Mouse (Mus musculus) midbrain, embryonic 12.5 days (tissue): ENCODE measurements at regions not wholly inside any gene's neighbourhood (a gene's known extent, or its start where the extent isn't known, plus 50 kb on each side); places are given as distances from the start of the nearest gene placed in this dataset.

Experiments
- ATAC-seq: fragments of 200-750 bp; cut with Nextera tagmentation; 2 replicates; pipeline ENCODE4 v1.8.0; 2017; ENCODE audit warnings: low read depth, moderate TSS enrichment, moderate library complexity; ENCODE audit not compliant: low FRiP score
- H3K27ac ChIP-seq: fragments of 300-500 bp; sonication (generic); replicated peaks from 2 replicates; pipeline ENCODE4 v1.5.1; 2016; ENCODE audit warnings: mild to moderate bottlenecking
- H3K27me3 ChIP-seq: fragments of 300-500 bp; sonication (generic); 2 replicates; pipeline ENCODE4 v1.6.1; 2016; ENCODE audit warnings: mild to moderate bottlenecking
- H3K36me3 ChIP-seq: fragments of 300-500 bp; sonication (generic); 2 replicates; pipeline ENCODE4 v1.6.1; 2016
- H3K4me1 ChIP-seq: fragments of 300-500 bp; sonication (generic); 2 replicates; pipeline ENCODE4 v1.6.1; 2016
- H3K4me2 ChIP-seq: fragments of 300-500 bp; sonication (generic); replicated peaks from 2 replicates; pipeline ENCODE4 v1.6.1; 2016; ENCODE audit warnings: mild to moderate bottlenecking, moderate library complexity
- H3K4me3 ChIP-seq: fragments of 300-500 bp; sonication (generic); 2 replicates; pipeline ENCODE4 v1.5.1; 2016; ENCODE audit warnings: mild to moderate bottlenecking
- H3K9ac ChIP-seq: fragments of 300-500 bp; sonication (generic); replicated peaks from 2 replicates; pipeline ENCODE4 v1.6.1; 2016; ENCODE audit warnings: mild to moderate bottlenecking, moderate library complexity
- H3K9me3 ChIP-seq: fragments of 300-500 bp; sonication (generic); 2 replicates; pipeline ENCODE4 v1.6.1; 2016; ENCODE audit warnings: mild to moderate bottlenecking
- whole genome bisulfite sequencing: fragments of 180-500 bp; shearing (Covaris S2); methylation state at CpG from one replicate; pipeline ENCODE4 v1.1.7; 2016; 5-methylcytosine and 5-hydroxymethylcytosine counted together

- no peaks in the 10 kb centered on the region for H3K4me1 ChIP-seq
- H3K9ac ChIP-seq = no peak overlapping the region
- H3K36me3 ChIP-seq = no peaks in the 10 kb centered on the region
- no peaks in the 10 kb centered on the region for H3K9me3 ChIP-seq
- H3K27ac ChIP-seq = no peak overlapping the region
- H3K4me3 ChIP-seq = no peak overlapping the region
- 92% methylated on average over 2 of the region's 2 CpGs for WGBS
- no peak for ATAC-seq
- H3K4me2 ChIP-seq = no peak overlapping the region
- no peaks in the 10 kb centered on the region for H3K27me3 ChIP-seq
These were observed 1208.5 kb downstream of the Rapgef2 start for GRCm38 (mm10) chr3:78077822-78078221.

GRCm38 (mm10) chr3:78077275-78077674 is 1209.0 kb downstream of the Rapgef2 start:
- no peak overlapping the region for H3K27ac ChIP-seq
- WGBS = 64% methylated on average over 1 of the region's 1 CpGs
- no peaks in the 10 kb centered on the region for H3K36me3 ChIP-seq
- no peaks in the 10 kb centered on the region for H3K9me3 ChIP-seq
- no peaks in the 10 kb centered on the region for H3K27me3 ChIP-seq
- no peak for ATAC-seq
- H3K4me3 ChIP-seq = no peak overlapping the region
- H3K4me1 ChIP-seq = no peaks in the 10 kb centered on the region
- H3K9ac ChIP-seq = no peak overlapping the region
- no peak overlapping the region for H3K4me2 ChIP-seq

GRCm38 (mm10) chr3:78073040-78073439 is 1213.3 kb downstream of the Rapgef2 start:
- 78% methylated on average over 1 of the region's 1 CpGs for WGBS

DNA sequence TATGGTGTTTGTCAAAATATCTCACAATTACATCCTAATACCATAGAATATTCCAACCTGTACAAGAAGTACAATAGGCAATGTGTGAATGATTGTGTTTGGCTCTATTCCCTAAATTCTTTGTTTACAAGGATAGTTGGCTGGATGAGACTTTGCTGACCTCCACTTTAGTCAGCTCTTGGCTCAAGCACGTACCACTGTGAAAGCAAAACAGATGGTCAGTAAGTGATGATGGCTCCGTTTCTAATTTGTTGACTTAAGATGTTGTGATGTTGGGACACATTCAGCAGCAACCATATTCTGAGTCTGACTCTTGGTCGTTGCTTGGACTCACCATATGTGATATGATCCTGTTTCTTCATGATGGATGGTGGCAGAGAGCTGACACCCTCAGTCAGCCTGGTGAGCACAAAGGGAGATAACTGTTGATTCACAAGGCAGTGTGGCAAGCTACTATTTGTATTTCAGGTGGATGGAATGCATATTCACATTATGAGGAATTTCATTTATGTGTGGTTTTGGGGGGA is 1219.1 kb downstream of the Rapgef2 start:
- Histone ChIP-seq H3K9me3 (no peaks in the 10 kb centered on the region), H3K27me3 (no peaks in the 10 kb centered on the region), H3K36me3 (no peaks in the 10 kb centered on the region), H3K4me1 (no peaks in the 10 kb centered on the region), H3K4me2 (no peak overlapping the region), H3K9ac (no peak overlapping the region), H3K27ac (no peak overlapping the region), H3K4me3 (no peak overlapping the region)
- ATAC-seq = no peak
- WGBS = 84% methylated on average over 3 of the region's 3 CpGs

More at GRCm38 (mm10) chr3:78073040-78073439, 1213.3 kb downstream of the Rapgef2 start:
- Histone ChIP-seq H3K9me3 (no peaks in the 10 kb centered on the region), H3K4me2 (no peak overlapping the region), H3K36me3 (no peaks in the 10 kb centered on the region), H3K27ac (no peak overlapping the region), H3K27me3 (no peaks in the 10 kb centered on the region), H3K4me1 (no peaks in the 10 kb centered on the region), H3K9ac (no peak overlapping the region), H3K4me3 (no peak overlapping the region)
- no peak for ATAC-seq

- Histone ChIP-seq H3K4me2 (no peak overlapping the region), H3K36me3 (no peaks in the 10 kb centered on the region), H3K9ac (no peak overlapping the region), H3K9me3 (no peaks in the 10 kb centered on the region), H3K4me1 (no peaks in the 10 kb centered on the region), H3K27me3 (no peaks in the 10 kb centered on the region), H3K27ac (no peak overlapping the region), H3K4me3 (no peak overlapping the region)
- WGBS = 89% methylated on average over 4 of the region's 4 CpGs
- no peak for ATAC-seq
These were observed 1220.0 kb downstream of the Rapgef2 start for GRCm38 (mm10) chr3:78066336-78066735.

DNA sequence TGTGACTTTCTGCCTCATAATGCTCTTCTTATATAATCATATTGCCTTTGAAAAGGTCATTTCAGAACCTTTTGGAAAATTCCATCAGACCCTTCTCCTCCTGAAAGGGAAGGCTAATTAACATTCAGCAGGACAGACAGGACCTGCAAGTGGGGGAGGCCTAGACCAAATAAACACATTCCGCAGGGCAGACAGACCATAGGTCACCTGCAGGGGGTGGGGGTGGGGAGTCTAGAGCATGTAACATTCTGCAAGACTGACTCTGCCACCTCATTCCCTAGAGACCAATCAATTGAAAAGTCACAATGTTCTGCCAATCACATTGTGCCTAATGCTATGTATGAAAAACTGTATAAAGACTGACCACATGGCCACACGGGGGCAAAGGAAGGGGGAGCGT is 1223.8 kb downstream of the Rapgef2 start:
- Histone ChIP-seq H3K9ac (no peak overlapping the region), H3K36me3 (no peaks in the 10 kb centered on the region), H3K27me3 (no peaks in the 10 kb centered on the region), H3K4me3 (no peak overlapping the region), H3K9me3 (no peaks in the 10 kb centered on the region), H3K4me1 (no peaks in the 10 kb centered on the region), H3K4me2 (no peak overlapping the region), H3K27ac (no peak overlapping the region)
- ATAC-seq = peak; percentile 60; the same call in 1 of the 2 replicates
- WGBS = 55% methylated on average over 3 of the region's 3 CpGs

DNA sequence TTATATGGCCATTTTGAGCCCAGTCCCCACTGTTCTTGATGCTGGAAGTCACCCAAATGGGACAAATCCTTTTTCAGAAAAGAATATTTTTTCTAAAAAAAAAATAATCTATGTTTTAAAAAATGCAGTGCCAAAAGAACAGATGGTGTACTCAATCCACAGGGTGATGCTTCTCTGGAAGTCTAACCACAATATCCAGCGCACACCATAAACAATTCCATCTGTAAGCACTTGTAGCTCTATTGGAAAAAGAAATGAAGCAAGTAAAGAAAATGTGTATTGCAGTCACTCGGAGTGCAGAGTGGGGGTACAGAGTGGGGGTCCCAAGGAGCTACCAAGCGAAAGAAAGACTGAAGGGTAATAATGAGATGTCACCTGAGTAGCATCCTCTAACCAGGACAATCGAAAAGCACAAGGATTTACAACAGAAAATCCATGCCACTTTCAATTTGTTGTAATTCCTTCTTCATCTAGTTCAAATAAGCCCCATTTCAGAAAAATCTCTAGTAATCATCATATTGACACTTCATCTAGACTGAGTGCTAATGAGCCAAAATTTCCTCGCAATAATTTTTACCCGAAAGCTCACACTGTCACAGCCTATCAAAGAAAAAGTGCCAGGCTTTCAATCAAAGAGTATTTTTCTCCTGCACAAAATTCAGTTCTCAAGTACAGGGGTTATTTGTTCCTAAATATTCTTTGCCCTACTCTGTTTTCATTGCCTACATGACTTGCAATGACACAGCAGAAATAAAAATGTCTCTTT is 1226.3 kb downstream of the Rapgef2 start:
- no peaks in the 10 kb centered on the region for H3K36me3 ChIP-seq
- no peak overlapping the region for H3K4me2 ChIP-seq
- no peaks in the 10 kb centered on the region for H3K9me3 ChIP-seq
- no peak overlapping the region for H3K9ac ChIP-seq
- H3K4me3 ChIP-seq = no peak overlapping the region
- H3K4me1 ChIP-seq = no peaks in the 10 kb centered on the region
- ATAC-seq = no peak
- no peaks in the 10 kb centered on the region for H3K27me3 ChIP-seq
- 87% methylated on average over 6 of the region's 6 CpGs for WGBS
- H3K27ac ChIP-seq = no peak overlapping the region
